In the genomic region with DNA sequence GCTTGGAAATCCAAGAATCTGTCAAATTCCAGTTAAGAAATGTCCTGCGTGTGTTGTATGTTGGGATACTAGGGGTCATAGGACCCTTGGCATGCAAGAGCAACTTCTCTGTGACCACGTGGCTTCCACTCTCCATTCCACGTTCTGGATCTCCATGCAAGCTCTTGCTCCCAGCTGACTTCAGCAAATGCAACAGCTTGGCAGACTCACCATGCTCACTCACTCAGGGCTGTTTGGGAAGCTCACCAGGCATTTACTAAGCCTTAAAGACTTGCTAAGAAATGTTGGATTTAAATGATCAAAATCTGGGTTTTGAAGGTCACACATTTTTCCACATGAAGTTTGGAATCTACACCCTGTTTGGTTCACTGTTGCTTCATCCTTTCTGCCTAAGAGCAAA, we compare ENCODE assay signal across 15 mouse cellular contexts.
"Had no signal": no experiment of that assay in that cellular context is flagged by ENCODE, and none has a peak within 500 bp of the region (broad histone marks: within the 10 kb centered on the region; RNA-seq: fewer than 3 reads in every experiment).

No protein-coding gene starts in this region.

- H3K4me2 ChIP-seq: limb, embryonic 13.5 days; liver, embryonic 15.5 days; midbrain, embryonic 13.5 days; neural tube, embryonic 15.5 days had no signal

- H3K27me3 ChIP-seq: midbrain, embryonic 13.5 days; neural tube, embryonic 15.5 days had no signal

- H3K36me3 ChIP-seq: limb, embryonic 13.5 days; liver, embryonic 15.5 days; midbrain, embryonic 13.5 days; neural tube, embryonic 15.5 days had no signal

- H3K9ac ChIP-seq: limb, embryonic 13.5 days; liver, embryonic 15.5 days; midbrain, embryonic 13.5 days; neural tube, embryonic 15.5 days had no signal

- ATAC-seq: hindbrain, postnatal 0 days; midbrain, embryonic 13.5 days had no signal

- H3K27ac ChIP-seq: hindbrain, postnatal 0 days; limb, embryonic 13.5 days; liver, embryonic 15.5 days; macrophage; midbrain, embryonic 13.5 days; neural tube, embryonic 15.5 days had no signal

- DNase-seq: kidney, adult 18-20 months; kidney, postnatal 25 days; layer of hippocampus, adult 9-11 months; left cerebral cortex, postnatal 4 days; right cerebral cortex, adult 18-20 months; right cerebral cortex, postnatal 25 days; thymus, adult 18-20 months; thymus, postnatal 25 days had no signal

- H3K4me3 ChIP-seq: limb, embryonic 13.5 days; liver, embryonic 15.5 days; midbrain, embryonic 13.5 days; myocyte; neural tube, embryonic 15.5 days had no signal

- H3K9me3 ChIP-seq: limb, embryonic 13.5 days; liver, embryonic 15.5 days; midbrain, embryonic 13.5 days; neural tube, embryonic 15.5 days had no signal

- H3K4me1 ChIP-seq: limb, embryonic 13.5 days; liver, embryonic 15.5 days; midbrain, embryonic 13.5 days; neural tube, embryonic 15.5 days had no signal
